Mouse (Mus musculus): ENCODE data around the gene Arsb. TPM values are rescaled to one million over a fixed set of nuclear protein-coding genes. Genes with fewer than 3 reads are reported as not detected.
"Not testable (repeated sequence)": the region's sequence is repeated elsewhere in the genome, so short reads cannot be mapped to it uniquely, and the experiment has no call there.

Arsb gene
- total RNA-seq, 2 experiments from 2014 or later = 2.7 to 3.0 TPM

DNA sequence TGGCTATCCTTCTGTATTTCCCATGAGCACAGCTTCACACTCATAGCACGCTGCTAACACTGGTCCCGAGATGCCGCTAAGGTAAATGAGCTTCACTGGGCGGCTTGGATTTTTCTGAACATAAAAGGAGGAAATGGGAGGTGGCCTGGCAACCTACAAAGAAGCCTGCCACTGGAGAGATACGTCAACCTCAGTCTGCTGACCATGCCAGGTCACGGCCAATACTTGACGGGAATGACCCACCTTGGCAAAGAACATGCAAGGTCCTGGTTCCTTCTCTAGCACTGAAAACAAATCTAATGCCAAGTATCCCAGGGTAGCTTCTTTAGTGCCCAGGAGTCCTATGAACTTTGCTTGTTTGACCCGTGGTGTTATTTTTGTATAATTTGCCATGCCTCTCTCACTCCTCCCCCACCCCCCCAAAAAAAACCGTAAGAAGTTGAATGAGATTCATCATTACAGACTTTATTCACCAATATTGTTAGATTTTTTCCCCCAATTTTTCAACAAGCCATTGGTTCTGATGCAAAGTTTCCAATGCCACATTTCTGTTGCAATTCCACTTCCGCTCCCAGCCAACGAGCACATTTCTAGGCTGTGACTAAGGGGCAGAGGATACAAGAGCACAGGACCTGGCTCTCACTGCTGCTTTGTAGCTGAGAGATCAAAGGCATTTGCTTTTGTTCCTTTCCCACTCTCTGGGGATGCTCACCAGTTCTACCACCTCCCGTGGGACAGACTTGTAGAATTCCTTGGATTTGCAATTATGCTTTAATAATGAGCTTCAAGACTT is 207.5 kb downstream of the Arsb start:
- DNase-seq (ENCODE audit: low spot score) = no peak

DNA sequence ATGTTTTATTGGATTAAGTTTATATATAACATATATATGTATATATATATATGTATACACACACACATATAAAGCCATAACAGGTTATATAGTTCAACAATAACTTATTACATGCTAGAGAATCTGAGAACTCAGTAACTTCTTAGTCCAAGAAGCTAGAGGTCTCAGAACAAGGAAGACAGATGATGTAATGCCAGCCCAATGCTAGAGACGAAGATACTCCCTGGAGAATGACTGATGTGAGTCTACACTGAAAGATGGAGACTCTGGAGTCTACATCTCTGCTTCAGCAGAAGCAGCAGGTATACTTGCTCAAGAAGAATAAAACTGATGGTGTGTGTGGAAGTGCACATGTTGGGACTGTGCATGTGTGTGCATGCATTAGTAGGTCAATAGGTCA is 208.3 kb downstream of the Arsb start:
- no peak for DNase-seq (ENCODE audit: low spot score)

DNA sequence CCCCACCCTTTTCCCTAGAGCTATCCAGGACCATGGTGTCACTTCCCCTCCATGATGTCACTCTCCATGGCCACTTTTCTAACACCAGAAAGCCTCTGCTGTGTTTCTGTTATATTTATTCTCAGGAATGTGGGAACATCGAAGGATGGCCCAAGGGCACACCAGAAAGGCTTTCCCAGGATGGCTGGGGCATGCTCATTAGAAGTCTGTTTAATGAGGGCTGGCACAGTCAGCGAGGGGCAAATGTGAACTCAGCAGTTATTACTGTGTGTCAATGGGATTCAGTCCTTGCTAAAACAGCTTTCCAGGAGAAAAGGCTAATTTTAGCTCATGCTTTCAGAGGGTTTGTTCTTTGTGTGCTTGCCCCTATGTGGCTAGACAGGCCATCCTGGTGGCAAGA is 213.1 kb downstream of the Arsb start:
- no peak for DNase-seq (ENCODE audit: low spot score)

DNA sequence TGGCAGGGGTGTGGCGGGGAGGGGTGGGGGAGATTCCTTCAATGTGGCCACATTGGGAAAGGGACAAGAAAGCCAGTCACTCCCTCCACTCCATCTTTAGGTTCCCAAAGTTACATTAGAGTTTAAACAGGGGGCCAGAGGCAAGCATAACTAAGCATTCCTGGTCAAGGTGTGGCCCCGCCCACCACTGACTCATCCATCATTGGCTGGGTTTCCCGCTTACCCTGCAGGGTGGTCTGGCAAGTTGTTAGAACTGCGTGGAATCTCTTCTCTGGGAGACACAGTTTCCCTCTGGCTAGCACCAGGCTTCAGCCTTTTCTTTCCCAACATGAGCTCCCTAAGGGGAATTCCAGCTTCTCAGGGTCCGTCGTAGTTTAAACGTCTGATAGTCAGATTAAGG is 213.8 kb downstream of the Arsb start:
- no peak for DNase-seq (ENCODE audit: low spot score)

DNA sequence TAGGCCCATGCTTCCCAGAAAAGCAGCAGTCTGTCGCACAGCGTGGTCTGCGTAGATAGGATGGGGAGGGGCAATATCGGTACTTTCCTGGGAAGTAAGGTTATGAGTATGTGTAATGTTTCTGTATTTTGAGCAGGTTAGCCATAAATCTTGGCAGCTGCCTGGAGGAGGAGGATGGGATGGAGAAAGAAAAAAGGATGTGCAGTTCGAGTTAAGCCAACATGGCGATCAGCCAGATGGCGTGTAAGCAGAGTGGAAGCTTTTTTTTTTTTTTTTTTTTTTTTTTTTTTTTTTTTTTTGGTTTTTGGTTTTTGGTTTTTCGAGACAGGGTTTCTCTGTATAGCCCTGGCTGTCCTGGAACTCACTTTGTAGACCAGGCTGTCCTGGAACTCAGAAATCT is 214.3 kb downstream of the Arsb start:
- not testable (repeated sequence) for DNase-seq (ENCODE audit: low spot score)

DNA sequence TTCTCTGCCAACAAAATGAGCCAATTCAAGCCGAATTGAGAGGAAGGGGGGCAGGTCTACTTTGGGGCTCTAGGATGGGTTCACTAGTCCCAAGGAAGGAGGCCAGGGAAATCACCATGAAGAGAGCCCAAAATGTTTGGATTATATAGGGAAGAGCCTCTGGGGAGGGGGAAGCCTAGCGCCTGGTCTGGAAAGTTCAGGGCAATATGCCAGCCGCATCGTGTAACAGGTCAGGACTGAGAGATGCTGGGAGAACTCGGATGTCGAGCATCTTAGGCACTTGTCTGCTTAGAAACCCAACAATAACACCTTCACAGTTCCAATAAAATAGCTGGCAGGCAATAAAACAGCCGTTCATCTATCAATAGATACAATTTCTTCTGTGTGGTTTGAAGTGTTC is 216.2 kb downstream of the Arsb start:
- no peak for DNase-seq (ENCODE audit: low spot score)

DNA sequence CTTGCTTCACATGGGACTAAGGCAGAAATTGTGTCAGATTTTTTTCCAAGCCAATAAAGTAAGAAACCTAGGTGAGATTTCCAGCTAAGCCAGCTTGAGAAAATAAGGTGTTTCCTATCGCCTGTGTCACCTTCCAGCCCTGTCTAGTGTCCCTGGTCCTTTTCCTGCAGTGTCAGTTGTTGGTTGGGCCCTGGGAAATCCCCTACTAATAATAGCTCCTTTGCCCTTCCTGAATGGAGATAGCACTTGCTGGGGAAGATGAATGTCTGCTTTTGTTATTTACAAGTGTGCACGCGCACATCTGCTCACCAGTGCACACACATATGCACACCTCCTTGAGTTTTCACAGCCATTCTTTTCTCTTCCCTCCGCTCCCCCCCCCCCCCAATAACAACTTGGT is 217.8 kb downstream of the Arsb start:
- no peak for DNase-seq (ENCODE audit: low spot score)

DNA sequence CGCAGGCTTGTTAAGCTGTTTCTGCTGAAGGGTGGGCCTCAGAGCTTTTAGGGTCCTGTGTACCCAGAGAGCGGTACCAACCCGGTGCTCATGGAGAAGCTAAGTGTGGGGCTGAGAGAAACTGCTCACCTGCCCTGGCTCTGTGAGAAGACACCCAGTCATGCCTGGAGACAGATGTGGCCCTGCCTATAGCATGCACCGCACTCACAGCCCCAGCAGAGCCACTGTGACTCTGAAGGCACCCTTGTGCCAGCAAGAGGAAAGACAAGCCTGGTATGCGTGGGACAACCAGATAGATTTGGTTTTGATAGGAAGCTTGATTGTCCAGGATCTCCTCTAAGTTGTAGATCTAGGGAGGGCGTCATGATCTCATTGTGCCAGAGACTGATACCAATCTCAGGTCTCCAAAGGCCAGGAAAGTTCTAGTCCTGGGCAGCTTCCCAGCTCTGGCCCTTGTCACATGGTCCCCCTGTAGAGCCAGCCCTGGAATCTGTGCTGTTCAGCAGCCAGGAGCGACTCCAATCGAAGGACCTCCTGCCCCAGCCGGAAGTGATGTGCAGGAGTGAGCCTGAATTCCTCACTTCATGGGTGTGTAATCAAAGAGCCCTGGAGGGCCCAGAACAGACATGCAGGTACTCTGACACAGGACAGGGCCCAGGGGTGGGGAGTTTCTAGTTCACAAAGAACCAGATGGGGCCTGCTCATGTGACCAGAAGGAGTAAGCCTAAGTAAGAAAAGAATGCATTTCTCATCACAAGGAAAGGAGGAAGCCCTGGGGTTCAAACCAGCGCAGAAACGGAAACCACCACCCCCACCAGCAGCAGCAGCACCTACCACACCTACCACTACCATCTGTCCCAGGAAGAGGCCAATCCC is 218.5 kb downstream of the Arsb start:
- no peak for DNase-seq (ENCODE audit: low spot score)

DNA sequence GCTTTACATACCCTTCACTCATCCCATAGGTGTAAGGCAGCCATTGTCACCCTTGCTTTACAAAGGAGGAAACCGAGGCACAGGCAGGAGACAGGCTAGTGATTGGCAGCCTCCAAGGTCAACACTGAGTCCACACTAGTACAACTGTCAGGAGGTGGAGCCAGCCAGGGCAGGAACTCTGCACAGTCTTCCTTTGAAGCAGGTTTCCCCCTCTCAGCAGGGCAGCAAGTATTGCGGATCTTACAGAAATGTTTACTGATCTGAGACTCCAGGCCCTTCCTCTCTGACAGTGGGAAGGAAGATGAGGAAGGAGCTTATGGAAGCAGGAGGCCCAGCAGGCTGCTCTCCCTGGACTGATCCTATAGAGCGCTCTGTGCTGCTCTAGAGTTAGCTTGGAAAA is 219.4 kb downstream of the Arsb start:
- DNase-seq (ENCODE audit: low spot score) = no peak

DNA sequence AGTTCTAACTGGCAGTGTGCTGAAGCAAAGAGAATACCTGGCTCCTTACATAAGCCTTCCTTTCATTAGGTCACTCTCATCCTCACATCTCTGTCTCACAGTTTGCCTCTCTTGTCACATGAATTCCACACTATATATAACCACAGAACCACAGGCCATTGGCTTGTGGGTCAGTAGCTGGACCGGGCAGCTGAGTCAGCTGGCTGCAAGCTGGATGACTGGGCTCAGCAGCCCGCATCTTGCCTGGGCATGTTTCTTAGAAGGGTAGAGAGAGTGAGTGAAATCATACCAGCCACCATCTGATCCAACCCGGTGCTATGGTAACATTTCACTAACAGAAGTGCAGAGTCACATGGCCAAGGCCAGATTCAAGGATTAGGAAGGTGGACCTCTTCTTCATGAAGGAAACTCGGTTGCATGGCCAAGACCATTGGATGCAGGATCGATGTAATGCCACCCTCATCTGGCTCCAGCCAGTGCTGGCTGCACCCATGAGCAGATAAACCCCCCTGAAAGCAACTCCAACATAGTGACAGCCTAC is 221.0 kb downstream of the Arsb start:
- no peak for DNase-seq (ENCODE audit: low spot score)

Small RNA genes within 50 kb of the gene (microRNA-seq; reads per million reads assigned to microRNA genes)
- gene Gm25534 (not detected), gene Mir5624 (not detected)

Other genes with a start within 250 kb of the Arsb start
- under 1 TPM in 1 of 2 experiments, not detected in 1; 0.45 TPM for gene Bhmt, start 133.7 kb upstream of the Arsb start, total RNA-seq (2021)
- gene Bhmt2, start 97.3 kb upstream of the Arsb start, total RNA-seq (2021) = under 1 TPM in 1 of 2 experiments, not detected in 1; 0.12 TPM
- gene Dmgdh, start 97.2 kb upstream of the Arsb start, total RNA-seq (2021) = under 1 TPM in 1 of 2 experiments, not detected in 1; 0.14 TPM

Measured in gastrocnemius, adult 18-20 months (tissue).